Mouse (Mus musculus): ENCODE measurements around the gene Mettl14.

Mettl14 gene

DNA sequence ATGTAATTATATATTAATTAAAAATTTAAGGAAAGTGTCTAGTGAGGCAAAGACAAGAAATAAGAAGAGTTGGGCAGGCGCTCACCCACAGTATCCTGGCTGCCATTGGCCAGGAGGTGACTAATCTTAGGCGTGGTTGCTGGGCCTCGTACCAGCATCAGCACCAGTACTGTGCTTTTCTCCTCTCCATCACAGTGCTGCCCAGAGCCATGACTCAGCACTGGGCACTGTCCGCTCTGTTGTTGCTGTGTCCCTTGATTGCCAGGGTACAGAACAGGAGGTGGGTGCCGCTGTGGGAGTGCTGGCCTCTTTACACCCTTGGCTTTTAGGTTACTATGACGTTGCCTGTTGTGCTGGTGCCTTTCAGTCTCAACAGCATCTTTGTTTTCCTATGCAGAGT lies 64.3 kb downstream of the Mettl14 start:
- DNase-seq (ENCODE audit: low read depth, low spot score): no peak

DNA sequence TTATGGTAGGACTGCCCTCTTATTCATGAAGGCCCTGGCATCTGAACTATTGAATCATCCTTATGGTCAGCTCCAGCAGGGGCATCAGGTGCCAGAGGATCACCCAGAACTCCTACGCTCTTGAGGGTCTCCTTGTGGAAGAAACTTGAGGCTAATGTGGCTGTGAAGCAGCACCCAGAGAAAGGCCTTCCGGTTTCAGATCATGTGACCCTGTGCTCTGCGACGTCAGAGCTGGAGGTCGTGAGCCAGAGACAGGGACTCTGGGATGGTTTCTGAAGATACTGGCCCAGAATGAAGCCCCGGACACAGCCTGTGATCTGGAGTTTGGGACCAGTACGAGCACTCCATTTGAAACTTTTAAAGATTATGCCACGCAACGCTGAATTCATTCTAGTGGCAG lies 65.6 kb downstream of the Mettl14 start:
- no peak for DNase-seq (ENCODE audit: low read depth, low spot score)

All from c-Kit-negative CD71-positive TER-119-positive erythroid progenitor cells, embryonic 14.5 days (primary cell).